Mouse (Mus musculus) liver, embryonic 14.5 days (tissue): Measurements from ENCODE around the gene Ifnb1. TPM values are rescaled to one million over a fixed set of nuclear protein-coding genes. Genes with fewer than 3 reads are reported as not detected.
A peak's percentile ranks its signal among the peaks of the same experiment; 100 is the strongest.

Experiments
- ATAC-seq: fragments of 200-750 bp; cut with Nextera tagmentation; 2 replicates; pipeline ENCODE4 v1.8.0; 2017; ENCODE audit warnings: moderate number of reproducible peaks, mild to moderate bottlenecking, moderate library complexity; ENCODE audit not compliant: insufficient read depth
- DNase-seq, 3 experiments: peaks; one replicate each; pipeline ENCODE4 v3.0.0-alpha.2; 2012 to 2013; ENCODE audit warnings: low read depth in 3 of 3, low spot score in 3 of 3
- H3K27ac ChIP-seq: fragments of 300-500 bp; sonication (generic); 2 replicates; pipeline ENCODE4 v1.5.1; 2014; ENCODE audit warnings: moderate library complexity, mild to moderate bottlenecking, control low read depth, inconsistent platforms
- H3K27me3 ChIP-seq: fragments of 300-500 bp; sonication (generic); 2 replicates; pipeline ENCODE4 v1.6.1; 2014; ENCODE audit warnings: mild to moderate bottlenecking, low read length, moderate library complexity; ENCODE audit not compliant: control insufficient read depth, insufficient read depth
- H3K36me3 ChIP-seq: fragments of 300-500 bp; sonication (generic); replicated peaks from 2 replicates; pipeline ENCODE4 v1.6.1; 2014; ENCODE audit warnings: low read depth; ENCODE audit not compliant: control insufficient read depth, insufficient read depth
- H3K4me1 ChIP-seq, 2 experiments: fragments of 200-500 bp in 1 of 2; fragments of 300-500 bp in 1 of 2; sonication (generic) in 1 of 2; replicated peaks; 2 replicates each; pipeline ENCODE4 v1.6.1; 2012 to 2014; ENCODE audit warnings: antibody characterized with exemption in 1 of 2, inconsistent platforms in 1 of 2, low read length in 1 of 2; ENCODE audit not compliant: control insufficient read depth in 2 of 2, insufficient read depth in 2 of 2
- H3K4me2 ChIP-seq: fragments of 300-500 bp; sonication (generic); 2 replicates; pipeline ENCODE4 v1.6.1; 2014; ENCODE audit warnings: low read depth, mild to moderate bottlenecking, control low read depth, moderate library complexity
- H3K4me3 ChIP-seq, 2 experiments: fragments of 200-500 bp in 1 of 2; fragments of 300-500 bp in 1 of 2; sonication (generic) in 1 of 2; 2 replicates each; pipeline ENCODE4 v1.5.1; 2012 to 2014; ENCODE audit warnings: low read depth in 2 of 2, low read length in 2 of 2, mild to moderate bottlenecking in 2 of 2, control low read depth in 1 of 2, inconsistent platforms in 1 of 2, moderate library complexity in 1 of 2; ENCODE audit not compliant: insufficient read depth in 1 of 2
- H3K9ac ChIP-seq: fragments of 300-500 bp; sonication (generic); replicated peaks from 2 replicates; pipeline ENCODE4 v1.6.1; 2014; ENCODE audit warnings: mild to moderate bottlenecking, control low read depth, moderate library complexity
- H3K9me3 ChIP-seq: fragments of 300-500 bp; sonication (generic); 2 replicates; pipeline ENCODE4 v1.6.1; 2016; ENCODE audit warnings: low read length, mixed read lengths; ENCODE audit not compliant: control insufficient read depth
- CTCF ChIP-seq: IDR thresholded peaks from 2 replicates; pipeline ENCODE4 v1.5.1; 2016; ENCODE audit warnings: antibody characterized with exemption, low read depth, control low read depth
- EP300 ChIP-seq: IDR thresholded peaks from 2 replicates; pipeline ENCODE4 v1.6.1; 2016; ENCODE audit warnings: antibody characterized with exemption, low read depth
- WGBS: fragments of 180-500 bp; shearing (Covaris S2); extraction: QIAGEN DNeasy Blood & Tissue Kit; methylation state at CpG from one replicate; pipeline ENCODE4 v1.1.7; 2014; ENCODE audit not compliant: insufficient replicate concordance; 5-methylcytosine and 5-hydroxymethylcytosine counted together
- polyA plus RNA-seq, 2 experiments: library from polyadenylated mRNA; depleted of rRNA in 1 of 2; stranded (reverse) in 1 of 2; unstranded in 1 of 2; fragments of >200 nt; fragmentation: Nextera tagmentation in 1 of 2; extraction: Ambion mirVana in 1 of 2; gene quantifications; 2 replicates each; pipeline versions ENCODE4 v1.2.1 to v1.2.3; 2012 to 2014

Ifnb1 gene
- polyA plus RNA-seq, 2 experiments = not detected

DNA sequence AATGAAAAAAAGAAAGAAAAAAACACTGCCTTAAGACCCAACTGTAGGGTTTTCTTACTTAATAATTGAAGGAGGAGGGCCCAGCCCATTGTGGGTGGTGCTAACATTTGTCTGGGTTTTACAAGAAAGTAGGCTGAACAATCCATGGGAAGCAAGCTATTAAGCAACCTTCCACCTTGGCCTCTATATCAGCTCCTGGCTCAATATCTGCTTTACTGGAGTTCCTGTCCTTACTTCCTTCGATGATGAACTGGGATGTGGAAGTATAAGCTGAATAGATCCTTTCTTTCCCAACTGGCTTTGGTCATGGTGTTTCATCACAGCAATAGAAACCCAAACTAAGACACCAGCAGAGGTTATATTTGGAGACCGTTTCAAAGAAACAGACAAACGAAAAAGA, 2.8 kb upstream of the Ifnb1 start:
- no peak overlapping the region for H3K4me3 ChIP-seq
- no peak overlapping the region for H3K4me2 ChIP-seq
- WGBS = 50% methylated on average over 3 of the region's 3 CpGs
- DNase-seq = no peak
- H3K4me1 ChIP-seq = peaks cover 3 to 8% of the 10 kb centered on the region in 2 experiments
- TF ChIP-seq CTCF (no peak), EP300 (no peak)
- no peaks in the 10 kb centered on the region for H3K9me3 ChIP-seq
- no peak overlapping the region for H3K27ac ChIP-seq
- H3K9ac ChIP-seq = no peak overlapping the region
- no peaks in the 10 kb centered on the region for H3K27me3 ChIP-seq
- no peak for ATAC-seq
- H3K36me3 ChIP-seq = no peaks in the 10 kb centered on the region

DNA sequence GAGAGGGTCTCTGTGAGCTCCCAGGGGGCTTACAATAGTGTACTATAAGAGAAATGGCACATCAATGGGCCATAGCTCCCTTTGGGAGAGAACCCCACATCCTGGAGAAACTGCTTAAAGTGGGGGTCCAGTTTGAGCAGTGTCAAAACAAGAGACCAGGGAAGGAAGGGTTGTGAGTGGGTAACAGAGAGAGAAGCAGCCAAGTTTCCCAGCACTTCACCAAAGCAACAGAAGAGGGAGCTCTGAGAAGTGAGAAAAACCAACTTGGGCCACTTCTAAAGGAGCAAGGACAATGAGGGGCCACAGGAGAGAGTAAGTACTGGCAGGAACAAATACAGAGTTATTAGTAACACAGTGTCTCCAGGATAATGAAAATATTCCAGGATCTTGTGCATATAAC, 667 bp upstream of the Ifnb1 start:
- no peaks in the 10 kb centered on the region for H3K36me3 ChIP-seq

DNA sequence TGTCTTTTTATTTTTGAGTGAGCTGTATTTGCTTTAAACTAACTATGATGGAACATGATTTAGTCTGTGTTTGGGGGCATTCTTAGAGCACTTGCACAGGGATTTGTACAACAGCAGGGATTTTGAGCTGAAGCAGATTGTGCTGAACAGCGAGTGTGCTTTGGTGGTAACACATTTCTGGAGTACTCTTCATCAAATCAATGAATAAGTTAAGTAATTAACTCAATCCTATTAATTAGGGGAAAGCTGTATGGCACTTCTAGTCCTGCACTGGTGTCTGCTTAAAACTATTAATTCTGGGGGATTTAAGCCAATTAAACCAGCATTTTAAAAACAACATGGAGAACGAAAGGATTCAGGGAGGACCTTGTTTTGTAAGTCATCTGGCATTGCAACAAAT, 4.6 kb downstream of the Ifnb1 start:
- Histone ChIP-seq H3K4me2 (no peak overlapping the region), H3K4me3 (no peak overlapping the region), H3K4me1 (peaks cover 4 to 15% of the 10 kb centered on the region in 2 experiments; a peak in 3 of 4 replicates), H3K27ac (no peak overlapping the region), H3K9me3 (no peaks in the 10 kb centered on the region), H3K27me3 (no peaks in the 10 kb centered on the region), H3K36me3 (no peaks in the 10 kb centered on the region), H3K9ac (no peak overlapping the region)
- TF ChIP-seq EP300 (no peak), CTCF (no peak)
- no peak for DNase-seq
- ATAC-seq = no peak
- 67% methylated on average over 2 of the region's 2 CpGs for WGBS

More for the DNA sequence above, 667 bp upstream of the Ifnb1 start:
- no peak for TF ChIP-seq EP300
- TF ChIP-seq CTCF = peak; percentile 54
- H3K4me1 ChIP-seq = peaks cover 3 to 10% of the 10 kb centered on the region in 2 experiments
- no peak overlapping the region for H3K4me2 ChIP-seq
- no peak for DNase-seq
- no peaks in the 10 kb centered on the region for H3K27me3 ChIP-seq
- H3K9me3 ChIP-seq = no peaks in the 10 kb centered on the region
- H3K4me3 ChIP-seq = no peak overlapping the region
- no peak overlapping the region for H3K9ac ChIP-seq
- no peak overlapping the region for H3K27ac ChIP-seq
- no peak for ATAC-seq

DNA sequence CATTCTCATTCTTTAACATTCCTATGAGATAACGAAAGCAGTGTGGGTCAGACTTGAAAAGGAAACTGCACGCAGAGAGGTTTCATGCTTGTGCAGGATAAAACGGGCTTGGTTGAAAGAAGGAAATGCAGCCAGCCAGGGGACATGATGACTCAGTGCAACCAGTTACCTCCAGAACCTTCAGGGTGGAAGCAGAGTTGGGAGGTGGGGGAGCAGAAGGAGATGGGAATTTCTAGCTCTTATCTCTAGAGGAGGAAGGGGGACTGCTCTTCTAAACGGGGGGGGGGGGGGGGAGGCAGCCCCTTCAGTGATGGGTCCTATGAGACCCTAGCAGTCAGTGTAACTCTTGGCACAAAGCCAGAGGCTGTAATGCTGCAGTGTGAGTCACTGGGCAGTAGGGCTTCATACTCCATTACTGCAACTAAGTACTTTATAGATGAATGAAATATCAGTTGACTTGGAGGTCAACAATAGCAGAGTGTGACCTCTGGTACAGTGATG, 6.8 kb downstream of the Ifnb1 start:
- Histone ChIP-seq H3K27me3 (no peaks in the 10 kb centered on the region), H3K4me2 (peak overlapping the region; percentile 13), H3K9ac (no peak overlapping the region), H3K27ac (no peak overlapping the region), H3K9me3 (no peaks in the 10 kb centered on the region), H3K36me3 (no peaks in the 10 kb centered on the region), H3K4me1 (peaks cover 4 to 15% of the 10 kb centered on the region in 2 experiments; a peak in 3 of 4 replicates), H3K4me3 (no peak overlapping the region)
- ATAC-seq = no peak
- TF ChIP-seq CTCF = no peak
- TF ChIP-seq EP300 = no peak
- 7% methylated on average over 4 of the region's 4 CpGs for WGBS
- DNase-seq = no peak

DNA sequence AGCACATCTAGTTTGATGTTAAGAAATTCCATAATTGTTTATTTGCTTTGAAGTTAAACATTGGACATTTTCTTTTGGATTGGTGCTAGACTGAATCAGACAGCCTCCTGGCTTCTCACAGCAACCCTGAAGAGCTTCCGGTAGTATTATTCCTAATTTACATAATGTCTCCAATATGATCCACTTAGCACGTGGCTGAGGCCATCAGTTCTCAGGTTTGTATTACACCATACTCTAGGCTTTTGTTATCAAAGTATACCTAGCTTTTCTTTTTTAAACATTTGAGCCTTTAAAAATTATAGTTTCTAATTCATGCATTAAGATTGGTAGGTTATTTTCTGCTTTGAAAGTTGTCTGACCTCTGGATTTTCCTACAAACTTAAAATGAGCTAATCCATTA, 7.3 kb downstream of the Ifnb1 start:
- no peaks in the 10 kb centered on the region for H3K27me3 ChIP-seq
- peaks cover 4 to 15% of the 10 kb centered on the region in 2 experiments; a peak in 3 of 4 replicates for H3K4me1 ChIP-seq
- no peak overlapping the region for H3K4me3 ChIP-seq
- WGBS = 22% methylated on average over 2 of the region's 2 CpGs
- H3K27ac ChIP-seq = no peak overlapping the region
- ATAC-seq (no peak), DNase-seq (no peak)
- H3K36me3 ChIP-seq = no peaks in the 10 kb centered on the region
- peak overlapping the region; percentile 13 for H3K4me2 ChIP-seq
- H3K9ac ChIP-seq = no peak overlapping the region
- no peaks in the 10 kb centered on the region for H3K9me3 ChIP-seq
- no peak for TF ChIP-seq CTCF
- no peak for TF ChIP-seq EP300
